Mouse (Mus musculus) cerebellum, postnatal 10 days (tissue): ENCODE results near the gene Supt6.

Experiments used
- DNase-seq, 2 experiments: peaks; one replicate each; pipeline ENCODE4 v3.0.0; 2021; ENCODE audit warnings: mixed read lengths in 2 of 2

Gene Supt6

GRCm38 (mm10) chr11:78245627-78246317 is at the start of gene Supt6, which contains the start of gene Sdf2:
Gene Supt6, minus strand, starts transcription at chr11:78245987.
Gene Sdf2, plus strand, starts transcription at chr11:78245746.
- DNase-seq = peak; percentile 90 to 91

GRCm38 (mm10) chr11:78294585-78294984 is 48.8 kb upstream of the Supt6 start:
- DNase-seq = no peak

- DNase-seq = no peak
Measured at GRCm38 (mm10) chr11:78290654-78291053, 44.9 kb upstream of the Supt6 start, which contains the start of gene BC030499. Gene BC030499, plus strand, starts transcription at chr11:78290841.

- no peak for DNase-seq
Measured at GRCm38 (mm10) chr11:78289146-78289763, 43.5 kb upstream of the Supt6 start.

- no peak for DNase-seq
Measured at GRCm38 (mm10) chr11:78279586-78279985, 33.8 kb upstream of the Supt6 start.

GRCm38 (mm10) chr11:78278853-78279252 is 33.1 kb upstream of the Supt6 start:
- no peak for DNase-seq

- DNase-seq = peak in 1 of 2 experiments; percentile 27
Measured at GRCm38 (mm10) chr11:78276169-78276568, 30.4 kb upstream of the Supt6 start.

GRCm38 (mm10) chr11:78275596-78275995 is 29.8 kb upstream of the Supt6 start:
- DNase-seq = no peak

- DNase-seq = no peak
Measured at GRCm38 (mm10) chr11:78271986-78272385, 26.2 kb upstream of the Supt6 start.

- DNase-seq = no peak
Measured at GRCm38 (mm10) chr11:78265571-78265970, 19.8 kb upstream of the Supt6 start.

- peak; percentile 78 to 79 for DNase-seq
Measured at GRCm38 (mm10) chr11:78262550-78262949, 16.8 kb upstream of the Supt6 start.

GRCm38 (mm10) chr11:78261380-78262352 is 15.9 kb upstream of the Supt6 start, which contains the start of gene 2610507B11Rik:
Gene 2610507B11Rik, plus strand, starts transcription at chr11:78261752.
- DNase-seq = peak; percentile 97 to 98

- no peak for DNase-seq
Measured at GRCm38 (mm10) chr11:78260489-78261258, 14.9 kb upstream of the Supt6 start.

- no peak for DNase-seq
Measured at GRCm38 (mm10) chr11:78256618-78257017, 10.8 kb upstream of the Supt6 start.

- DNase-seq = no peak
Measured at GRCm38 (mm10) chr11:78247727-78248140, 1.9 kb upstream of the Supt6 start.

- DNase-seq = no peak
Measured at GRCm38 (mm10) chr11:78247012-78247348, 1.2 kb upstream of the Supt6 start.

- no peak for DNase-seq
Measured at GRCm38 (mm10) chr11:78246318-78247011, 678 bp upstream of the Supt6 start.

- no peak for DNase-seq
Measured at GRCm38 (mm10) chr11:78245261-78245626, 543 bp downstream of the Supt6 start.

- DNase-seq = no peak
Measured at GRCm38 (mm10) chr11:78240193-78240857, 5.5 kb downstream of the Supt6 start.

- DNase-seq = no peak
Measured at GRCm38 (mm10) chr11:78231518-78231917, 14.3 kb downstream of the Supt6 start.

GRCm38 (mm10) chr11:78223586-78223985 is 22.2 kb downstream of the Supt6 start:
- DNase-seq = no peak
